Mouse (Mus musculus) ES-Bruce4 (cell line): ENCODE measurements around the gene Trmt11.

Experiments used
- CTCF ChIP-seq: IDR thresholded peaks from one replicate; pipeline ENCODE4 v1.8.1; 2011; ENCODE audit warnings: low read depth, low read length
- EP300 ChIP-seq: IDR thresholded peaks from 2 replicates; pipeline ENCODE4 v1.6.1; 2011; ENCODE audit warnings: low read depth, low read length; ENCODE audit not compliant: insufficient read depth
- POLR2A ChIP-seq: IDR thresholded peaks from one replicate; pipeline ENCODE4 v1.8.1; 2011; ENCODE audit warnings: low read length; ENCODE audit not compliant: insufficient read depth

- TF ChIP-seq EP300, result no peak
- no peak for TF ChIP-seq CTCF
- no peak for TF ChIP-seq POLR2A
Measured at GRCm38 (mm10) chr10:30608109-30608508, 7.6 kb upstream of the Trmt11 start.
